Mouse (Mus musculus) forebrain, postnatal 0 days (tissue): ENCODE measurements around the gene Bcl7c. TPM values are rescaled to one million over a fixed set of nuclear protein-coding genes. Genes with fewer than 3 reads are reported as not detected.

Experiments
- ATAC-seq: fragments of 200-750 bp; cut with Nextera tagmentation; 2 replicates; pipeline ENCODE4 v1.8.0; 2017; ENCODE audit warnings: mild to moderate bottlenecking, moderate library complexity
- DNase-seq: peaks from one replicate; pipeline ENCODE4 v3.0.0-alpha.2; 2015
- H3K27ac ChIP-seq: fragments of 300-500 bp; sonication (generic); 2 replicates; pipeline ENCODE4 v1.5.1; 2014; ENCODE audit warnings: low read depth, mild to moderate bottlenecking, antibody characterized with exemption, low read length, moderate library complexity, mixed read lengths
- H3K27me3 ChIP-seq: fragments of 300-500 bp; sonication (generic); 2 replicates; pipeline ENCODE4 v1.6.1; 2014; ENCODE audit warnings: mild to moderate bottlenecking, low read length, mixed read lengths; ENCODE audit not compliant: insufficient read depth
- H3K36me3 ChIP-seq: fragments of 300-500 bp; sonication (generic); 2 replicates; pipeline ENCODE4 v1.6.1; 2014; ENCODE audit warnings: mild to moderate bottlenecking, moderate library complexity; ENCODE audit not compliant: insufficient read depth
- H3K4me1 ChIP-seq: fragments of 300-500 bp; sonication (generic); 2 replicates; pipeline ENCODE4 v1.6.1; 2014; ENCODE audit warnings: antibody characterized with exemption; ENCODE audit not compliant: insufficient read depth
- H3K4me2 ChIP-seq: fragments of 300-500 bp; sonication (generic); 2 replicates; pipeline ENCODE4 v1.6.1; 2014; ENCODE audit warnings: low read depth, mild to moderate bottlenecking, moderate library complexity
- H3K4me3 ChIP-seq: fragments of 300-500 bp; sonication (generic); 2 replicates; pipeline ENCODE4 v1.5.1; 2014; ENCODE audit warnings: low read depth, low read length, mixed read lengths
- H3K9ac ChIP-seq: fragments of 300-500 bp; sonication (generic); 2 replicates; pipeline ENCODE4 v1.6.1; 2014; ENCODE audit warnings: mild to moderate bottlenecking
- H3K9me3 ChIP-seq: fragments of 300-500 bp; sonication (generic); 2 replicates; pipeline ENCODE4 v1.6.1; 2016; ENCODE audit warnings: low read length
- CTCF ChIP-seq: sonication (generic); IDR thresholded peaks from 2 replicates; pipeline ENCODE4 v1.5.1; 2016; ENCODE audit warnings: antibody characterized with exemption, control low read depth, low read depth
- WGBS: fragments of 180-500 bp; shearing (Covaris S2); extraction: QIAGEN DNeasy Blood & Tissue Kit; methylation state at CpG from one replicate; pipeline ENCODE4 v1.1.7; 2014; 5-methylcytosine and 5-hydroxymethylcytosine counted together
- polyA plus RNA-seq: library from polyadenylated mRNA; unstranded; fragments of >200 nt; fragmentation: Nextera tagmentation; extraction: Ambion mirVana; gene quantifications from 2 replicates; pipeline ENCODE4 v1.2.1, GENCODE M21; 2015
- total RNA-seq: library from RNA; depleted of rRNA; stranded (reverse); fragments of >200 nt; gene quantifications from 2 replicates; pipeline ENCODE4 v1.2.3, GENCODE M21; 2014

Gene Bcl7c
- total and polyA plus RNA-seq, 2 experiments from 2014 or later, result 47.5 to 102 TPM

GRCm38 (mm10) chr7:127748235-127748560, 39.5 kb upstream of the Bcl7c start:
- DNase-seq (no peak), ATAC-seq (no peak)
- WGBS, result 94% methylated on average over 28 of the region's 28 CpGs
- Histone ChIP-seq H3K4me1 (peaks cover 3% of the 10 kb centered on the region; the same call in 1 of the 2 replicates), H3K27me3 (no peaks in the 10 kb centered on the region), H3K27ac (no peak overlapping the region), H3K4me3 (no peak overlapping the region), H3K9ac (no peak overlapping the region), H3K9me3 (no peaks in the 10 kb centered on the region), H3K36me3 (peaks cover 45% of the 10 kb centered on the region), H3K4me2 (peak overlapping the region; percentile 83; the same call in 1 of the 2 replicates)
- no peak for TF ChIP-seq CTCF

GRCm38 (mm10) chr7:127747559-127748234, 39.0 kb upstream of the Bcl7c start:
- Histone ChIP-seq H3K36me3 (peaks cover 40% of the 10 kb centered on the region), H3K9ac (peak overlapping the region; percentile 85), H3K4me3 (peak overlapping the region; percentile 89), H3K4me1 (peaks cover 3% of the 10 kb centered on the region; the same call in 1 of the 2 replicates), H3K4me2 (peak overlapping the region; percentile 83), H3K9me3 (no peaks in the 10 kb centered on the region), H3K27me3 (no peaks in the 10 kb centered on the region), H3K27ac (peak overlapping the region; percentile 80; the same call in 1 of the 2 replicates)
- DNase-seq (no peak), ATAC-seq (no peak)
- TF ChIP-seq CTCF, result no peak
- WGBS, result 33% methylated on average over 6 of the region's 6 CpGs

DNA sequence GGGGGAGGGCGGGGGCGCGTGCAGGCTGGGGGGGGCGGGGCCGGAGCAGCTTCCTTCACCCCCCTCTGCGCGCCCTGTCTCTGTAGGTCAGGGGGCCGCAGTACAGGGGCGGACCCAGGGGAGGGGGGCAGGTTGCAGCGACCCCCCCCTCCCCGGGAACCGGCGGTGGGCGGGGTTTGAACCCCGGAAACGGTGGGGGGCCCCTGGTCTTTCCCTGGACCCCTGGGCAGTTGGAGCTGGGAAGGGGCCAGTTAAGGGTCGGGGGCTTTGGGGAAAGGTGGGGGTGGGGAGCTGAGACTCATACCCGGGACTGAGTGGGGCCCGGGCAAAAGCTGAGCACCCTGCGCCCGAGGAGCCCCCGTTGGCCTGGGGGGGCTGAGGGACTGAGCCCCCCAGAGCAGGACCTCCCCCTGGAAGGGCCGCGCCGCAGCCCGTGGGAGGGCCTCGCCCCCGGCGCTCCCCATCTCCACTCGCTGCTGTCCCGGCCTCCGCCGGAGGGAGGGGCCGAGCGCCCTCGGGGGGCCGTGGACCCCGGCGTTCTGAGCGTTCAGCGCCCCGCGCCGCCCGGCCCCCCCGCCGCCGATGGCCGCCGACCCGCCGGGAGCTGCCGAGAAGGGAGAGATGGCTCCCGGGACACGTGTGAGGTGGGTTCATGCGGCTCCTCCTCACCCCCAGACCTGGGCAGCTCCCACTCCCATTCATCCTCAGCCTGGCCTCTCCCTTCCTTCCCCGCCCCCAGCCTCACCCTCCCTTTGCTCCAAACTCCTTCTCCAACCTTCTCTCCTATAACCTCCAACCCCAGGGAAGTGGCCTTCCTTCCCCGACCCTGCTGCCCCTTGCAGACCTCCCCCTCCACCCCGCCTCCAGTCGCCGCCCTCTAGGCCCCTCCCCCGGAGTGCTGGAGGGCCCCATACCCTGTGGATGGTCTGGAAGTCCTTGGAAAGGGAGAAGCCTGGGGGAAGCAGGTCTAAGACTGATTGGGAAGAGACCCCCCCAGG, 38.1 kb upstream of the Bcl7c start:
- DNase-seq, result peak; percentile 8
- no peak for ATAC-seq
- WGBS, result 1% methylated on average over 28 of the region's 62 CpGs

GRCm38 (mm10) chr7:127745652-127746493, 37.1 kb upstream of the Bcl7c start:
- TF ChIP-seq CTCF, result 0 out of 2 replicates have a peak, but pooled peaks have one; percentile 5
- H3K36me3 ChIP-seq, result peaks cover 23% of the 10 kb centered on the region
- H3K4me1 ChIP-seq, result peaks cover 3% of the 10 kb centered on the region; the same call in 1 of the 2 replicates
- H3K27ac ChIP-seq, result peak overlapping the region; percentile 94
- DNase-seq (peak; percentile 99), ATAC-seq (peak; percentile 84)
- H3K27me3 ChIP-seq, result no peaks in the 10 kb centered on the region
- H3K4me3 ChIP-seq, result peak overlapping the region; percentile 89
- H3K9ac ChIP-seq, result peak overlapping the region; percentile 85
- peak overlapping the region; percentile 83 for H3K4me2 ChIP-seq
- H3K9me3 ChIP-seq, result no peaks in the 10 kb centered on the region
- WGBS, result under 1% methylated on average over 39 of the region's 39 CpGs

More for the DNA sequence above, 38.1 kb upstream of the Bcl7c start:
- Histone ChIP-seq H3K36me3 (peaks cover 32% of the 10 kb centered on the region), H3K9me3 (no peaks in the 10 kb centered on the region), H3K4me3 (peak overlapping the region; percentile 89), H3K9ac (peak overlapping the region; percentile 85), H3K27me3 (no peaks in the 10 kb centered on the region), H3K4me1 (peaks cover 3% of the 10 kb centered on the region; the same call in 1 of the 2 replicates), H3K4me2 (peak overlapping the region; percentile 83), H3K27ac (peak overlapping the region; percentile 80)
- TF ChIP-seq CTCF, result no peak

GRCm38 (mm10) chr7:127745251-127745651, 36.5 kb upstream of the Bcl7c start:
- TF ChIP-seq CTCF, result no peak; the same call in 1 of the 2 replicates
- Histone ChIP-seq H3K36me3 (peaks cover 17% of the 10 kb centered on the region), H3K4me1 (peaks cover 3% of the 10 kb centered on the region; the same call in 1 of the 2 replicates), H3K4me3 (peak overlapping the region; percentile 89), H3K9ac (peak overlapping the region; percentile 85; the same call in 1 of the 2 replicates), H3K9me3 (no peaks in the 10 kb centered on the region), H3K4me2 (peak overlapping the region; percentile 61), H3K27ac (peak overlapping the region; percentile 94), H3K27me3 (no peaks in the 10 kb centered on the region)
- DNase-seq, result peak; percentile 99
- under 1% methylated on average over 19 of the region's 19 CpGs for WGBS
- peak; percentile 89 for ATAC-seq
